Mouse (Mus musculus): ENCODE results near the gene Gm17657. TPM values are rescaled to one million over a fixed set of nuclear protein-coding genes. Genes with fewer than 3 reads are reported as not detected.

The Gm17657 gene
- polyA plus RNA-seq (2014; fragmentation: Illumina TruSeq; extraction: RNeasy Lipid Tissue Mini Kit (QIAGEN cat#74804); ENCODE audit: low read depth, low replicate concordance), result not detected

GRCm38 (mm10) chr17:29549543-29550428 lies at the start of gene Gm17657, which contains the start of gene Tbc1d22b:
Gene Gm17657 (minus strand): TSS chr17:29549638.
Gene Tbc1d22b (plus strand): TSS chr17:29549785.

GRCm38 (mm10) chr17:29552162-29552732 lies 2.8 kb upstream of the Gm17657 start, which contains the start of gene Tmem217:
Gene Tmem217 (minus strand): TSS chr17:29552385.

GRCm38 (mm10) chr17:29490713-29491581 lies 58.5 kb downstream of the Gm17657 start, which contains the start of gene Pim1:
Gene Pim1 (plus strand): TSS chr17:29490753.

Other genes with a start within 250 kb of the Gm17657 start
- gene Pi16, start 232.0 kb downstream of the Gm17657 start, polyA plus RNA-seq (2014; fragmentation: Illumina TruSeq; extraction: RNeasy Lipid Tissue Mini Kit (QIAGEN cat#74804); ENCODE audit: low read depth, low replicate concordance), result not detected
- 9.1 TPM for gene Mtch1, start 201.7 kb downstream of the Gm17657 start, polyA plus RNA-seq (2014; fragmentation: Illumina TruSeq; extraction: RNeasy Lipid Tissue Mini Kit (QIAGEN cat#74804); ENCODE audit: low read depth, low replicate concordance)
- gene Fgd2, start 188.7 kb downstream of the Gm17657 start, polyA plus RNA-seq (2014; fragmentation: Illumina TruSeq; extraction: RNeasy Lipid Tissue Mini Kit (QIAGEN cat#74804); ENCODE audit: low read depth, low replicate concordance), result 0.66 TPM
- gene Pim1, start 58.9 kb downstream of the Gm17657 start, polyA plus RNA-seq (2014; fragmentation: Illumina TruSeq; extraction: RNeasy Lipid Tissue Mini Kit (QIAGEN cat#74804); ENCODE audit: low read depth, low replicate concordance), result 19.7 TPM
- gene Tbc1d22b, start 147 bp upstream of the Gm17657 start, polyA plus RNA-seq (2014; fragmentation: Illumina TruSeq; extraction: RNeasy Lipid Tissue Mini Kit (QIAGEN cat#74804); ENCODE audit: low read depth, low replicate concordance), result 0.85 TPM
- not detected for gene Tmem217, start 2.7 kb upstream of the Gm17657 start, polyA plus RNA-seq (2014; fragmentation: Illumina TruSeq; extraction: RNeasy Lipid Tissue Mini Kit (QIAGEN cat#74804); ENCODE audit: low read depth, low replicate concordance)
- gene Rnf8, start 65.2 kb upstream of the Gm17657 start, polyA plus RNA-seq (2014; fragmentation: Illumina TruSeq; extraction: RNeasy Lipid Tissue Mini Kit (QIAGEN cat#74804); ENCODE audit: low read depth, low replicate concordance), result 6.3 TPM
- gene Gm28043, start 65.2 kb upstream of the Gm17657 start, polyA plus RNA-seq (2014; fragmentation: Illumina TruSeq; extraction: RNeasy Lipid Tissue Mini Kit (QIAGEN cat#74804); ENCODE audit: low read depth, low replicate concordance), result 0.82 TPM
- 13.9 TPM for gene Cmtr1, start 111.0 kb upstream of the Gm17657 start, polyA plus RNA-seq (2014; fragmentation: Illumina TruSeq; extraction: RNeasy Lipid Tissue Mini Kit (QIAGEN cat#74804); ENCODE audit: low read depth, low replicate concordance)
- 2.3 TPM for gene Ccdc167, start 167.4 kb upstream of the Gm17657 start, polyA plus RNA-seq (2014; fragmentation: Illumina TruSeq; extraction: RNeasy Lipid Tissue Mini Kit (QIAGEN cat#74804); ENCODE audit: low read depth, low replicate concordance)